Mouse (Mus musculus) mesoderm, embryonic 11.5 days (tissue): Measurements from ENCODE around the gene Olfr538.
"Not testable (repeated sequence)": the region's sequence is repeated elsewhere in the genome, so short reads cannot be mapped to it uniquely, and the experiment has no call there.

ENCODE experiments used
- DNase-seq: peaks from one replicate; pipeline ENCODE4 v3.0.0-alpha.2; 2012; ENCODE audit warnings: low read depth, low spot score

Gene Olfr538

DNA sequence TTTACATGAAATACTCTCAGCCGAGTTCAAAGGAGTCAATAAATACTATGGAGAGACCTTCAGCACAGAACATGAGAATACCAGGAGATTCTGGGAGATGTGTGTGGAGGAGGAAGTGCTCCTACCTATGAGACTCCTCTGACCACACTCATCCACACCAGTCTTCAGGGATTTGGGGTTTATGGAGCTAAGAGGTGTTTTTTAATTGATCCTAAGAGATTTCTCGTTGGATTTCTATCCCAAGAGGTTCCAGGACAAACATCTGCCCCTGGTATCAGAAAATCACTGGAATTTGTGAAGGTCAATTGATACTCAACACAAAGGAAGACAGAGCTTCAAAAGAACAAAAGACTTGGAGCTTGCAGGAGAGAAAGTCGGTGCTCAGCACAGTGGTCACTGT is at the start of gene Olfr538:
Gene Olfr538 (plus strand): TSS at position 301 of the 400 bp plus-strand sequence.
- DNase-seq, result no peak

DNA sequence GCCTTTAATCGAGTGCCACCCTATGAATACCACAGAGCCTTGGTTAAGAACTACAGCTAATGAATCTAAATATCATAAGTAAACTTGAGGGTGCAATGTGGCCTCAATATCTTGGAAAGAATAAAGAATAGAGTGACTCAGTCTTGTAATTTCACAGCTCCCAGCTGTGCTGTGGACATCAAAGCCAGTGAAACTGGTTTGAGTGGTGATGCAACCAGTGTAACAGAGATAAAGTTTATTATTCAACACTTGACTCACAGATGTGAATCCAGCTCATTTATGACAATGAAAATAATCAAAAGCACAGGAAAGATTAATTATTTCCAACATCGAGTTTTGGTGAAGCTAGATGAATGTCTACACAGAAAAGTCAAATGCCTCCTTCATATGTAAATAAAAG is 27.9 kb upstream of the Olfr538 start:
- DNase-seq, result no peak

DNA sequence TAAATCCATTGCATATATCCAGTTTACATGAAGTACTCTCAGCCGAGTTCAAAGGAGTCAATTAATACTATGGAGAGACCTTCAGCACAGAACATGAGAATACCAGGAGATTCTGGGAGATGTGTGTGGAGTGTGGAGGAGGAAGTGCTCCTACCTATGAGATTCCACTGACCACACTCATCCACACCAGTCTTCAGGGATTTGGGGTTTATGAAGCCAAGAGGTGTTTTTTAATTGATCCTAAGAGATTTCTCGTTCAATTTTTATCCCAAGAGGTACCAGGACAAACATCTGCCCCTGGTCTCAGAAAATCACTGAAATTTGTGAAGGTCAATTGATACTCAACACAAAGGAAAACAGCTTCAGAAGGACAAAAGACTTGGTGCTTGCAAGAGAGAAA is 33.3 kb downstream of the Olfr538 start, which contains the start of gene Olfr46:
Gene Olfr46 (plus strand): TSS at position 301 of the 400 bp plus-strand sequence.
- not testable (repeated sequence) for DNase-seq
